Mouse (Mus musculus) forebrain, embryonic 10.5 days (tissue): ENCODE data around the gene Pradc1. TPM values are rescaled to one million over a fixed set of nuclear protein-coding genes. Genes with fewer than 3 reads are reported as not detected.

Experiments
- DNase-seq: peaks from one replicate; pipeline ENCODE4 v3.0.0-alpha.2; 2017; ENCODE audit warnings: low spot score; ENCODE audit errors: extremely low spot score
- H3K27ac ChIP-seq: fragments of 300-500 bp; sonication (generic); 2 replicates; pipeline ENCODE4 v1.5.1; 2016; ENCODE audit warnings: mild to moderate bottlenecking
- H3K27me3 ChIP-seq: fragments of 300-500 bp; sonication (generic); 2 replicates; pipeline ENCODE4 v1.6.1; 2016; ENCODE audit warnings: mild to moderate bottlenecking; ENCODE audit not compliant: poor library complexity, severe bottlenecking
- H3K36me3 ChIP-seq: fragments of 300-500 bp; sonication (generic); replicated peaks from 2 replicates; pipeline ENCODE4 v1.6.1; 2016; ENCODE audit warnings: mild to moderate bottlenecking, moderate library complexity
- H3K4me1 ChIP-seq: fragments of 300-500 bp; sonication (generic); 2 replicates; pipeline ENCODE4 v1.6.1; 2016
- H3K4me3 ChIP-seq: fragments of 300-500 bp; sonication (generic); 2 replicates; pipeline ENCODE4 v1.5.1; 2016; ENCODE audit warnings: mild to moderate bottlenecking, moderate library complexity
- H3K9me3 ChIP-seq: fragments of 300-500 bp; sonication (generic); 2 replicates; pipeline ENCODE4 v1.6.1; 2016; ENCODE audit warnings: mild to moderate bottlenecking, moderate library complexity
- WGBS: fragments of 180-500 bp; shearing (Covaris S2); methylation state at CpG from one replicate; pipeline ENCODE4 v1.1.7; 2016; 5-methylcytosine and 5-hydroxymethylcytosine counted together
- polyA plus RNA-seq: library from polyadenylated mRNA; unstranded; fragments of >200 nt; fragmentation: Nextera tagmentation; extraction: Ambion mirVana; gene quantifications from 2 replicates; pipeline ENCODE4 v1.2.1, GENCODE M21; 2016

Pradc1 gene
- polyA plus RNA-seq: 35.3 and 37.2 TPM in 2 replicates

GRCm38 (mm10) chr6:85451664-85452410 lies at the start of gene Pradc1:
Gene Pradc1 (minus strand): TSS chr6:85451970.
- peak; percentile 99 for DNase-seq
- Histone ChIP-seq H3K4me3 (peak within 1 kb of the TSS; percentile 70), H3K9me3 (no peaks in the 10 kb centered on the region), H3K27ac (peak within 1 kb of the TSS; percentile 95), H3K27me3 (no peaks in the 10 kb centered on the region), H3K4me1 (peaks cover 52% of the 10 kb centered on the region), H3K36me3 (peaks cover 40% of the 10 kb centered on the region)
- WGBS: under 1% methylated on average over 54 of the region's 54 CpGs

- Histone ChIP-seq H3K27me3 (peaks cover 49% of the 10 kb centered on the region), H3K36me3 (no peaks in the 10 kb centered on the region), H3K27ac (no peak overlapping the region), H3K4me1 (peaks cover 27% of the 10 kb centered on the region), H3K9me3 (no peaks in the 10 kb centered on the region), H3K4me3 (no peak overlapping the region)
- WGBS: 89% methylated on average over 1 of the region's 1 CpGs
- no peak for DNase-seq
Measured at GRCm38 (mm10) chr6:85500416-85500815, 48.6 kb upstream of the Pradc1 start.

GRCm38 (mm10) chr6:85498147-85498546 lies 46.4 kb upstream of the Pradc1 start:
- no peaks in the 10 kb centered on the region for H3K9me3 ChIP-seq
- no peak overlapping the region for H3K27ac ChIP-seq
- WGBS: 74% methylated on average over 9 of the region's 9 CpGs
- H3K27me3 ChIP-seq: peaks cover 27% of the 10 kb centered on the region
- no peaks in the 10 kb centered on the region for H3K36me3 ChIP-seq
- no peak overlapping the region for H3K4me3 ChIP-seq
- peaks cover 19% of the 10 kb centered on the region for H3K4me1 ChIP-seq
- DNase-seq: no peak

GRCm38 (mm10) chr6:85496976-85497375 lies 45.2 kb upstream of the Pradc1 start:
- no peaks in the 10 kb centered on the region for H3K9me3 ChIP-seq
- peaks cover 15% of the 10 kb centered on the region for H3K27me3 ChIP-seq
- H3K36me3 ChIP-seq: no peaks in the 10 kb centered on the region
- H3K4me3 ChIP-seq: no peak overlapping the region
- H3K4me1 ChIP-seq: peaks cover 8% of the 10 kb centered on the region
- no peak overlapping the region for H3K27ac ChIP-seq
- no peak for DNase-seq

GRCm38 (mm10) chr6:85491606-85492005 lies 39.8 kb upstream of the Pradc1 start:
- 90% methylated on average over 3 of the region's 3 CpGs for WGBS
- H3K27ac ChIP-seq: no peak overlapping the region
- DNase-seq: no peak

GRCm38 (mm10) chr6:85490252-85490651 lies 38.5 kb upstream of the Pradc1 start:
- H3K9me3 ChIP-seq: no peaks in the 10 kb centered on the region
- 91% methylated on average over 4 of the region's 4 CpGs for WGBS
- H3K4me3 ChIP-seq: no peak overlapping the region
- no peaks in the 10 kb centered on the region for H3K36me3 ChIP-seq
- peaks cover 20% of the 10 kb centered on the region for H3K4me1 ChIP-seq
- peaks cover 26% of the 10 kb centered on the region for H3K27me3 ChIP-seq
- H3K27ac ChIP-seq: no peak overlapping the region
- DNase-seq: no peak

More at GRCm38 (mm10) chr6:85491606-85492005, 39.8 kb upstream of the Pradc1 start:
- H3K9me3 ChIP-seq: no peaks in the 10 kb centered on the region
- no peak overlapping the region for H3K4me3 ChIP-seq
- peaks cover 13% of the 10 kb centered on the region for H3K27me3 ChIP-seq
- peaks cover 20% of the 10 kb centered on the region for H3K4me1 ChIP-seq
- no peaks in the 10 kb centered on the region for H3K36me3 ChIP-seq

GRCm38 (mm10) chr6:85489717-85490116 lies 37.9 kb upstream of the Pradc1 start:
- H3K9me3 ChIP-seq: no peaks in the 10 kb centered on the region
- H3K27ac ChIP-seq: no peak overlapping the region
- DNase-seq: no peak
- no peak overlapping the region for H3K4me3 ChIP-seq
- H3K4me1 ChIP-seq: peaks cover 21% of the 10 kb centered on the region
- H3K36me3 ChIP-seq: no peaks in the 10 kb centered on the region
- WGBS: 80% methylated on average over 3 of the region's 3 CpGs
- H3K27me3 ChIP-seq: peaks cover 32% of the 10 kb centered on the region

- Histone ChIP-seq H3K9me3 (no peaks in the 10 kb centered on the region), H3K4me3 (no peak overlapping the region), H3K4me1 (peaks cover 32% of the 10 kb centered on the region), H3K36me3 (no peaks in the 10 kb centered on the region), H3K27ac (peak overlapping the region; percentile 63; the same call in 1 of the 2 replicates), H3K27me3 (peaks cover 44% of the 10 kb centered on the region)
- no peak for DNase-seq
- 48% methylated on average over 4 of the region's 4 CpGs for WGBS
Measured at GRCm38 (mm10) chr6:85488510-85488909, 36.7 kb upstream of the Pradc1 start.

GRCm38 (mm10) chr6:85485738-85486137 lies 34.0 kb upstream of the Pradc1 start:
- Histone ChIP-seq H3K4me1 (peaks cover 32% of the 10 kb centered on the region), H3K4me3 (no peak overlapping the region), H3K36me3 (no peaks in the 10 kb centered on the region), H3K27me3 (peaks cover 71% of the 10 kb centered on the region), H3K27ac (no peak overlapping the region), H3K9me3 (no peaks in the 10 kb centered on the region)
- 79% methylated on average over 2 of the region's 2 CpGs for WGBS
- DNase-seq: no peak

- Histone ChIP-seq H3K36me3 (no peaks in the 10 kb centered on the region), H3K4me1 (peaks cover 25% of the 10 kb centered on the region), H3K9me3 (no peaks in the 10 kb centered on the region), H3K4me3 (peak overlapping the region; percentile 46), H3K27me3 (peaks cover 86% of the 10 kb centered on the region), H3K27ac (no peak overlapping the region)
- peak; percentile 20 for DNase-seq
- WGBS: 3% methylated on average over 88 of the region's 92 CpGs
Measured at GRCm38 (mm10) chr6:85483843-85484721, 32.3 kb upstream of the Pradc1 start.

- Histone ChIP-seq H3K9me3 (no peaks in the 10 kb centered on the region), H3K36me3 (no peaks in the 10 kb centered on the region), H3K27me3 (peaks cover 82% of the 10 kb centered on the region), H3K4me3 (no peak overlapping the region), H3K4me1 (peaks cover 17% of the 10 kb centered on the region), H3K27ac (no peak overlapping the region)
- WGBS: 80% methylated on average over 16 of the region's 16 CpGs
- DNase-seq: no peak
Measured at GRCm38 (mm10) chr6:85480685-85481084, 28.9 kb upstream of the Pradc1 start.

GRCm38 (mm10) chr6:85479979-85480378 lies 28.2 kb upstream of the Pradc1 start:
- no peak overlapping the region for H3K27ac ChIP-seq
- no peaks in the 10 kb centered on the region for H3K9me3 ChIP-seq
- peaks cover 78% of the 10 kb centered on the region for H3K27me3 ChIP-seq
- no peak for DNase-seq
- H3K4me3 ChIP-seq: no peak overlapping the region
- peaks cover 17% of the 10 kb centered on the region for H3K4me1 ChIP-seq
- 88% methylated on average over 5 of the region's 5 CpGs for WGBS
- H3K36me3 ChIP-seq: no peaks in the 10 kb centered on the region

- H3K9me3 ChIP-seq: no peaks in the 10 kb centered on the region
- 40% methylated on average over 14 of the region's 14 CpGs for WGBS
- no peaks in the 10 kb centered on the region for H3K36me3 ChIP-seq
- peaks cover 5% of the 10 kb centered on the region; the same call in 1 of the 2 replicates for H3K4me1 ChIP-seq
- H3K27me3 ChIP-seq: peaks cover 62% of the 10 kb centered on the region
- no peak overlapping the region for H3K4me3 ChIP-seq
- DNase-seq: no peak
- no peak overlapping the region for H3K27ac ChIP-seq
Measured at GRCm38 (mm10) chr6:85478416-85478815, 26.6 kb upstream of the Pradc1 start.
